Mouse (Mus musculus) adrenal gland, postnatal 4 days (tissue): ENCODE data around the gene Kcng3. TPM values are rescaled to one million over a fixed set of nuclear protein-coding genes. Genes with fewer than 3 reads are reported as not detected.

Source experiments
- DNase-seq, 2 experiments: peaks; one replicate each; pipeline ENCODE4 v3.0.0; 2021 to 2022; ENCODE audit warnings: low spot score in 2 of 2, mixed read lengths in 2 of 2
- long read RNA-seq, 2 experiments: library from polyadenylated mRNA; stranded (forward); transcript quantifications; one replicate each; pipeline ENCODE4 v2.0.0; 2021
- total RNA-seq, 2 experiments: library from RNA; stranded (reverse); gene quantifications; 2 replicates each; pipeline ENCODE4 v1.2.3; 2021

Kcng3 gene
- total RNA-seq: 10 to 100 TPM; 12.7 to 13.6 TPM
- long read RNA-seq, experiment 1: 0 reads
- long read RNA-seq, experiment 2, partial matches to known transcripts: 0 of 2 reads
- long read RNA-seq, experiment 2, other reads (novel, unspliced or antisense): 2 of 2 reads

GRCm38 (mm10) chr17:83631783-83632652 is at the start of gene Kcng3:
Kcng3 (minus strand) TSS chr17:83631895.
- DNase-seq: peak; percentile 20 to 47

DNA sequence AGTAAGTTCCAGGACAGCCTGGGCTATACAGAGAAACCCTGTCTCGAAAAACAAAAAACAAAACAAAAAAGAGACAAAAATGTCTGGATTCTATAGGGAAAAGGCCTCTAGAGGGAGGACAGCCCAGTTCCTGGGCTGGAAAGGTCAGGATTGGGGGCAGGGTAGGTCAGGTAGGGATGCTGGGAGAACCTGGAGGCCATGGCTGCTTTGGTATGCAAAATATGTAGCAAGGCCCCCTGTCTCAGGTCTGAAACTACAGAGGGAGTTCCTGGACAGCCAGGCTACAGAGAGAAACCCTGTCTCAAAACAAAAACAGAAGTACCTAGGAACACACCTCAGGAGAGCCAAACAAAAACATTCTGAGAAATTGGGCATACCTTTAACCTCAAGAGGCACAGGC is 45.7 kb upstream of the Kcng3 start:
- DNase-seq: no peak

DNA sequence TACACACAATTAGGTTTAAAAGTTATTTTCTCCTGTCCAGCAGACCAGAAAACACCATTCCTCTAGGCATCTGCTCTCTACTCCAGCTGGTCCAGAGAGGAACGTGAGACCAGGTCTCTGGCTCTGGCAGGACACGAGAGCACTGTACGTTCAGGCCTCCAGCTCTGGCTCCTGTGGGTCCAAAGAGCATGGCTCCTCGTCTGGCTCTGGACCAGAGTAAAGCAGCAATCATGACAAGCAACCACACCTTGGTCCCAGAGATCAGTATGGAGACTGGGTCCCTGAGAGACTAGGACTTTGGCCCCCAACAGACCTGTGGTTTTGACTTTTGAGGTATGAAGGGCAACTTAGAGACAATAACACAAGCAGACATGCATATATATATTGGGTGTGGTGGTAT is 41.0 kb upstream of the Kcng3 start:
- no peak for DNase-seq

DNA sequence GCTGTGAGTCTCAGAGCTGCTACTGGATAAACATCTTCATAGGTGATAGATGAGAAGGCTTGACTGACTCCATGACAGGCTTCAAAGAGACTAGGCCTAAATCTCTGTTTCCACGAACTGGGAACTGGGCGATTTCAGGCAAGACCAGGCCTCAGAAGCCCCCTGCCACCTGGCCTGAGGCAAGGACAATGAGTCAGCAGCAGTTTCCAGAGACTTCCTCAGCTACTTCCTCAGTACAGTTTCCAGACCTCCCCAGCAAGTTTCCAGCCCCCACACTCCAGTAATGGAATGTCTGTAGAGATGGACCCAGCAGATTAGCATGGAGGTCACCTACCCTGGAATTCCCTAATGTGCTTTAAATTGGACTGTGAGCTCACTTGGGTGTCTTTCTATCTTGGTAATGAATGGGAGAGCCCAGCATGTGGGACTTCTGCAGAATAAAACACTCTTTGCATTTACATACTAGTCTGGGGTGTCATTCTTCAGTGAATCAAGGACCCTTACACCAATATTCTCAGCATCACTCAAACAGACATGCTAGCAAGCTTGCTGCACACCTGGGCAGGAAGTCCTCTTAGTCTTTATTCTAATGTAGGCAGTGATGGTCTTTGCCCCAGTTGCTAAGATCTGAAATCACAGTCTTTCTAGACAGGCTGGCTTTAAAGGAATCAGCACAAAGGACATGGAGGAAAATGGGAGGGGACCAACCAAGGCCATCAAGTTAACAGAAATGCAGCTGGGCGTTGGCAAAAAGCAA is 36.4 kb upstream of the Kcng3 start:
- no peak for DNase-seq

GRCm38 (mm10) chr17:83666597-83667287 is 35.0 kb upstream of the Kcng3 start:
- DNase-seq: no peak

GRCm38 (mm10) chr17:83664761-83665160 is 33.1 kb upstream of the Kcng3 start:
- no peak for DNase-seq

DNA sequence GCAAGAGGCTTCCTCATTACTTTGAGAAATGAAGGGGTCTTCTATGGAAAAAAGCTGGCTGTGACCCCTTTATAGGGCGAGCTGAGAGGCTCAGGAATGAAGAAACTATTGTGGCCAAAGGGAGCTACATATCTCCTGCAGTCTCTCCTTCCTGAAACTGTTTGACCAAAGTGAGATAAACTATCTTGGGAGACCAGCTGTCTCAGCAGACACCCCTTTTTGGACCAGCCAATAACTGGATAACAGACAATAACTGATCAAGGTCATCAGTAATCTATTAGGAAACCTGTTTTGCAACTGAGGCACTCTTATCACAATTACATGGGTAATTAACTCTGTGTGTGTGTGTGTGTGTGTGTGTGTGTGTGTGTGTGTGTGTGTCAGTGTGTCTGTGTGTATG is 27.2 kb upstream of the Kcng3 start:
- DNase-seq: no peak

DNA sequence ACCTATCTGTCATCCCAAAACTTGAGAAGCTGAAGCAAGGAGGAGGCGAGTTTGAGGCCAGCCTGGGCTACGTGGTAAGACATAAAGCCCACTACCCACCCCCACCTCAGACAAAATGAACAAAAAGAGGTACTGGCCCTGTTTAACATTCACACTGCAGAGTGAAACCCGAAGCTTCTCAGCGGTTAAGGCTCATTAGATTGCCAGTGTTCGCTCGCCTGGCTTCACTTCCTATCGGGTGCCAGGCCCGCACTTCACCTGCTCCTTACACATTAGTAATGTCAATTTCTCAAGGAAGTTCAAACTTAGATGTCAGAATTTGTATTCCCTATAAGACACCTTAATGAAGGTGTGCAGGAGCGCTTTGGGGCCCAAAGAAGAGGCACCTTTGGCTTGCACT is 25.7 kb upstream of the Kcng3 start:
- no peak for DNase-seq

DNA sequence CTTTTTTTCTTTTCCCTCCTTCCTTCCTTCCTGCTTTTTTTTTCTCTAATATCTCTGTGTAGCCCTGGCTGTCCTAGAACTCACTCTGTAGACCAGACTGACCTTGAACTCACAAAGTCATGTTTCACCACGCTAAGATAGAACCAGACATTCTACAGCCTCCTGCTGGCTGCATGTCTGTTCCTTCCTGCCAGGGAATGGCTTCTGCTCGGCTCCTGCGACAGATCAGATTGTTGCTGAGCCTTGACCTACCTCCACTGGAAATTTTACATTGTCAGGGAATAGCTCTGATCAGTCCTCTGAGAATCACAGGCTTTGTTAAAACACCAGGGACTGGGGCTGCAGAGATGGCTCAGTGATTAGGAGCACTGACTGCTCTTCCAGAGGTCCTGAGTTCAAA is 24.0 kb upstream of the Kcng3 start:
- DNase-seq: no peak

DNA sequence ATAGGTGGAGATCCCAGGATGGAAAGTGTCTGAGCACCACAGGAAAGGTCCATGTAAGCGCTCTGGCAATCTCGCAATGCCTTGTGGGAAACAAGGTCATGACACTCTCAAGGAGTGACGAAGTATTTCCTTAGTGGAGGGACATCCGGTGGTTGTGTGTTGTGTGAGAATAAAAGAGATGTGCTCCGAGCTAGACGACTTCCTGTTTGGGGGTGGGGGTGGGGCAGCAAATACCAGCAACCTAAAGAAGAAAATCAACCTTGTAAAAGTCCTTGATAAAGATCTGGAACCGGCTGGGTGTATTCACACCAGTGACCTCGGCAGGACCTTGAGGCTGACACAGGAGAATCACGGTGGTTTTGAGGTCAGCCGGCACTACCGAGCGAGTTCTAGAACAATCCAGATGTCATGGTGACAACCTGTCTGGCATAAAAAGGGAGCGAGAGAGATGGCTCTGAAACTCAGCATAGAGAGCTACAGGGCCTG is 23.0 kb upstream of the Kcng3 start:
- DNase-seq: no peak

DNA sequence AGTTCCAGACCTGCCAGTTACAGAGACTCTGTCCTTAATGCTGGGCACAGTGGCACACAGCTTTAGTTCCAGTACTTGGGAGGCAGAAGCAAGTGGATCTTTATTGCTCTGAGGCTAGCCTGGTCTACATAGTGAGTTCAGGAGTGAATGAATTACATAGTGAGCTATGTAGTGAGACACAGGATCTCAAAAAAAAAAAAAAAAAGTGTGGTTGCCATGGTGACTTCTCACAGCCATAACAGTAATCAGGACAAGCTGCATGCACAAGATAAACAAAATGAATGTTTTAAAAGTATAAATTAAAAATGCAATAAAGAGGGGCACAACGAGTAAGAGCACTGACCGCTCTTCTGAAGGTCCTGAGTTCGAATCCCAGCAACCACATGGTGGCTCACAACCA is 21.9 kb upstream of the Kcng3 start:
- DNase-seq: no peak

DNA sequence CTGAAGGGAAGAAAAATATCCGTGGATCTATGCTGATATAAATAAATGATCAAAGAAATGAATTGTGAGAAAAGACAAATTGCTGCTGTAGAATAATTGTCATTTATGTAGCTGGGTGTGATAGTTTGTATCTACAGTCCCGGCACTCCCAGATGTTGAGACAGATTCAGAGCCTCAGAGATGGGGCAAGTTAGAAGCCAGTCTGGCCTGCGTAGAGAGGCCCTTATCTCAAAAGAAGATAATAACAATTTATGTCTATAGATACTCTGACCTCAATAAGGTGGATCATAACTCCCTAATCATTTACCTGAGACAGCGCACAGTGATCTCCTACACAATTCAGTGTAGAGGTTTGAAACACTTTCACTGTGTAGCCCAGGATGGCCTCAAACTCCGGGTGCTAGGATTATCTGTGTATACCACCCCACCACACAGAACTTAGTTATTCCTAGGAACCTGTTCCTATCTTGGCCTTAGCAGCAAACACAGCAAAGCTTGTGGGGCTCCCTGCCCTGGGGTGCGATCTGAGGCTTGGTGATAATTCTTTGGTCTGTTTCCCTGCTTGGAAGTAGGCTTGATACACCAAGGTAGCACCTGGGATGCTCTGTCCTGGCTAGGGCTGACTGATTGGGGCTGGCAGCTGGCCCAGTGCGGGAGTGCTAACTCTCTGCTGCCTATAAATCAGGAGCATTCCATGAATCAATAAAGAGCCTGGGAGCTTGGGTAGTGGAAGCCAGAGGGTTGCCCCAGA is 19.4 kb upstream of the Kcng3 start:
- DNase-seq: no peak

GRCm38 (mm10) chr17:83649986-83650385 is 18.3 kb upstream of the Kcng3 start:
- no peak for DNase-seq

DNA sequence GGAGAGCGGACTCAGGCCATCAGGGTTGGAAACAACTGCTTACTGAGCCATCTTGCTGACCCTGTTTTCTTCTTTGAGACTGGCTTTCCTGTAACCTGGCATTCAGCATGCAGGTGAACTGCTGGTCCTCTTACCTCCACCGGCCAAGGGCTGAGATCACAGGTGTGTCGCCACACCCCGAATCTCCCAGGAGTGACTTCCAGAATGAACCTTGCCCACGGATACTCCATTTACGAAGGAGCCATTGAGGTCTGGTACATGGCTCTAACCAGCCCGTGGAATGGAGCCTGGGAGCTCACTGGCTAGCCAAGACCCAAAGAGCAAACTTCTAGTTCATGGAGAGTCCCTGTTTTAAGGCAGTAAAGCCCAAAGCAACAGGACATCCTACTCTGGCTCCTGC is 15.7 kb upstream of the Kcng3 start:
- no peak for DNase-seq

GRCm38 (mm10) chr17:83646425-83647163 is 14.9 kb upstream of the Kcng3 start:
- DNase-seq: no peak

DNA sequence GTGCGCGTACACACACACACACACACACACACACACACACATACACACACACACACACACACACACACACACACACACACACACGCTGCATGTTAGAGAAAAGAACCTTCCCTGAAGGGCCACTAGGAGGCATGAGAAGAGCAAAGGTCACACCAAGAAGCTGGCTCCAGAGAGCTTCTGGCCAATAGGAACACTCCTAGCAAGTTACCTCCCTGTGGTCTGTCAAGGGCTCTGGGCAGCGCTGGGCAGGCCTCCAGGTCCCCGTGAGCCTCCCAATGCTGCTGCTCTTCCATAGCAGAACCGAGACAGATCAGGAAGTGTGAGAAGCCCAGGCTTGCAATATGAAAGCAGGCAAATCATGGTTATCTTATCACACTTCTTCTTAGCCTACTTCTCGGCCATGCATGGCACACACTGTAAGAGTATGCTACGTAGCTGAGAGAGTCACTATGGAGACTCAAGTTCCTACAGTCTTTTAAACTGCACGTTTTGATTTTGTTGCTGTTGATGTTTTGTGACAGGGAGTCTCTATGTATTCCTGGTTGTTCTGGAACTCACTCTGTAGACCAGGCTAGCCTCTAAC is 13.6 kb upstream of the Kcng3 start:
- peak; percentile 7 to 30 for DNase-seq

DNA sequence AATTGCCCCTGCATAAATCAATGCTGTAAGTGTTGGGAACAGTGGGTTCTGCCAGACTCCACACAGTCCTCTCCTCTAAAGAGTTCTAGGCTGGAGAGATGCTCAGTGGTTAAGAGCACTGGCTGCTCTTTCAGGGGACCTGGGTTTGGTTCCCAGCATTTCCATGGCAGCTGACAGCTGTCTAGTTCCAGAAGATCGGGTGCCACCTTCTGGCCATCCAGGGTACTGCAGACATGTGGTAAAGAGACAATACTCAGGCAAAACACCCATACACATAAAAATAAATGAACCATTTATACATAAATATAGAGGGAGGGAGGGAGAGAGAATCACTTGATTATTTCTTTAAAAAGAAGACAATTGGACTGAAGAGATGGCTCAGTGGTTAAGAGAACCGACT is 5.7 kb upstream of the Kcng3 start:
- DNase-seq: no peak

- no peak for DNase-seq
These were observed 4.7 kb upstream of the Kcng3 start for GRCm38 (mm10) chr17:83636443-83636842.
